Mouse (Mus musculus): ENCODE results near the gene 9230110F15Rik. TPM values are rescaled to one million over a fixed set of nuclear protein-coding genes. Genes with fewer than 3 reads are reported as not detected.
"Not testable (repeated sequence)": the region's sequence is repeated elsewhere in the genome, so short reads cannot be mapped to it uniquely, and the experiment has no call there.

The 9230110F15Rik gene
- total RNA-seq (2021), result not detected
- long read RNA-seq, experiment 1, result 0 reads
- long read RNA-seq, experiment 2, result 0 reads

GRCm38 (mm10) chr9:35844050-35844449, at the start of gene 9230110F15Rik:
Gene 9230110F15Rik, minus strand, starts transcription at chr9:35844150.
- DNase-seq, result no peak

- not testable (repeated sequence) for DNase-seq
Measured at GRCm38 (mm10) chr9:35893112-35893511, 49.2 kb upstream of the 9230110F15Rik start.

- DNase-seq, result not testable (repeated sequence)
Measured at GRCm38 (mm10) chr9:35817881-35818280, 26.1 kb downstream of the 9230110F15Rik start.

GRCm38 (mm10) chr9:35798146-35798545, 45.8 kb downstream of the 9230110F15Rik start:
- no peak for DNase-seq

- no peak for DNase-seq
Measured at GRCm38 (mm10) chr9:35790001-35790400, 53.9 kb downstream of the 9230110F15Rik start, which contains the start of the genes Gm27235 and D730048I06Rik. Gene Gm27235, minus strand, starts transcription at chr9:35790101. Gene D730048I06Rik, minus strand, starts transcription at chr9:35790112.

Other genes starting within 250 kb of the 9230110F15Rik start
- not detected for gene Pate4, start 232.2 kb downstream of the 9230110F15Rik start, total RNA-seq (2021)
- not detected for gene Pate3, start 195.9 kb downstream of the 9230110F15Rik start, total RNA-seq (2021)
- not detected for gene Pate1, start 156.8 kb downstream of the 9230110F15Rik start, total RNA-seq (2021)
- gene Gm17677, start 103.1 kb downstream of the 9230110F15Rik start, total RNA-seq (2021), result not detected
- gene Gm17727, start 66.0 kb downstream of the 9230110F15Rik start, total RNA-seq (2021), result not detected
- not detected for gene Gm27235, start 54.0 kb downstream of the 9230110F15Rik start, total RNA-seq (2021)
- gene D730048I06Rik, start 54.0 kb downstream of the 9230110F15Rik start, total RNA-seq (2021), result not detected
- not detected for gene 9230113P08Rik, start 64.3 kb upstream of the 9230110F15Rik start, total RNA-seq (2021)